Mouse (Mus musculus) urinary bladder, adult 18-20 months (tissue): ENCODE results near the gene Jakmip3.
A peak's percentile ranks its signal among the peaks of the same experiment; 100 is the strongest.

Source experiments
- DNase-seq, 2 experiments: peaks; one replicate each; pipeline ENCODE4 v3.0.0; 2022; ENCODE audit warnings: low spot score in 2 of 2, mixed read lengths in 2 of 2

The Jakmip3 gene

GRCm38 (mm10) chr7:139063406-139063805 is 122.9 kb downstream of the Jakmip3 start:
- no peak for DNase-seq

GRCm38 (mm10) chr7:139068182-139068623 is 127.7 kb downstream of the Jakmip3 start:
- peak in 1 of 2 experiments; percentile 50 for DNase-seq

- no peak for DNase-seq
Measured at GRCm38 (mm10) chr7:139074189-139074588, 133.7 kb downstream of the Jakmip3 start.

- DNase-seq: no peak
Measured at GRCm38 (mm10) chr7:139075054-139075794, 134.7 kb downstream of the Jakmip3 start.

GRCm38 (mm10) chr7:139077283-139077682 is 136.8 kb downstream of the Jakmip3 start:
- no peak for DNase-seq

GRCm38 (mm10) chr7:139078181-139078580 is 137.7 kb downstream of the Jakmip3 start:
- no peak for DNase-seq

- no peak for DNase-seq
Measured at GRCm38 (mm10) chr7:139079141-139079540, 138.6 kb downstream of the Jakmip3 start.

GRCm38 (mm10) chr7:139080714-139081113 is 140.2 kb downstream of the Jakmip3 start:
- no peak for DNase-seq

GRCm38 (mm10) chr7:139081158-139081557 is 140.6 kb downstream of the Jakmip3 start:
- no peak for DNase-seq

GRCm38 (mm10) chr7:139082281-139082680 is 141.8 kb downstream of the Jakmip3 start:
- DNase-seq: no peak

GRCm38 (mm10) chr7:139084316-139084715 is 143.8 kb downstream of the Jakmip3 start:
- no peak for DNase-seq

- DNase-seq: peak; percentile 14 to 23
Measured at GRCm38 (mm10) chr7:139085629-139086194, 145.2 kb downstream of the Jakmip3 start, which contains the start of gene Dpysl4. Gene Dpysl4 (plus strand): TSS chr7:139086001.

- DNase-seq: peak in 1 of 2 experiments; percentile 4
Measured at GRCm38 (mm10) chr7:139086195-139087158, 145.9 kb downstream of the Jakmip3 start.

GRCm38 (mm10) chr7:139087801-139088200 is 147.3 kb downstream of the Jakmip3 start:
- DNase-seq: no peak

GRCm38 (mm10) chr7:139089892-139090874 is 149.7 kb downstream of the Jakmip3 start:
- DNase-seq: no peak

- no peak for DNase-seq
Measured at GRCm38 (mm10) chr7:139091681-139092080, 151.2 kb downstream of the Jakmip3 start.

- DNase-seq: no peak
Measured at GRCm38 (mm10) chr7:139092676-139093075, 152.1 kb downstream of the Jakmip3 start.

- DNase-seq: no peak
Measured at GRCm38 (mm10) chr7:139093124-139093523, 152.6 kb downstream of the Jakmip3 start.

GRCm38 (mm10) chr7:139093781-139094180 is 153.3 kb downstream of the Jakmip3 start:
- no peak for DNase-seq

GRCm38 (mm10) chr7:139094761-139095160 is 154.2 kb downstream of the Jakmip3 start:
- DNase-seq: no peak

GRCm38 (mm10) chr7:139095282-139095681 is 154.8 kb downstream of the Jakmip3 start:
- DNase-seq: no peak
